Mouse (Mus musculus): Measurements from ENCODE around the gene Trp53i13.

Trp53i13 gene

GRCm38 (mm10) chr11:77507426-77507825 is 8.4 kb downstream of the Trp53i13 start:
- DNase-seq = no peak

DNA sequence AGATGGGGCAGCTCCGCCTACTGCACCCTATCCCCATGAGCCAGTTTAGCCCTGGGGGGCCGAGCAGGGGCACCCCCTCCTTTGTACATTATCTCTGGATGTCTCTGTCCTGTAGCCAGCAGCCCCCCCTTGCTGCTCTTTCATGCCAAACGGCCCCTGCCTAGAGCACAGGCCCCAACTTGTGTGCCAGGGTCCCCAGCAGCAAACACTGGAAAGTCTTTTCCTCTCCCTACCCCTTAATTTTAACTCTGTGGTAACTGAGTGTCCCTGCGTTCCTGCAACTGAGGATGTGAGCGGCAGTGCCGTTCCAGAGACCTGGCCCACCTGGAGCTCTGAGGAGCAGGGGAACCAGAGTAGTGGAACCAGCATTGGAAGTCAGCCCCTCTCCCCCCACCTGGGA is 8.8 kb downstream of the Trp53i13 start:
- DNase-seq = no peak

- DNase-seq = no peak
Measured at GRCm38 (mm10) chr11:77506273-77506672, 9.5 kb downstream of the Trp53i13 start.

DNA sequence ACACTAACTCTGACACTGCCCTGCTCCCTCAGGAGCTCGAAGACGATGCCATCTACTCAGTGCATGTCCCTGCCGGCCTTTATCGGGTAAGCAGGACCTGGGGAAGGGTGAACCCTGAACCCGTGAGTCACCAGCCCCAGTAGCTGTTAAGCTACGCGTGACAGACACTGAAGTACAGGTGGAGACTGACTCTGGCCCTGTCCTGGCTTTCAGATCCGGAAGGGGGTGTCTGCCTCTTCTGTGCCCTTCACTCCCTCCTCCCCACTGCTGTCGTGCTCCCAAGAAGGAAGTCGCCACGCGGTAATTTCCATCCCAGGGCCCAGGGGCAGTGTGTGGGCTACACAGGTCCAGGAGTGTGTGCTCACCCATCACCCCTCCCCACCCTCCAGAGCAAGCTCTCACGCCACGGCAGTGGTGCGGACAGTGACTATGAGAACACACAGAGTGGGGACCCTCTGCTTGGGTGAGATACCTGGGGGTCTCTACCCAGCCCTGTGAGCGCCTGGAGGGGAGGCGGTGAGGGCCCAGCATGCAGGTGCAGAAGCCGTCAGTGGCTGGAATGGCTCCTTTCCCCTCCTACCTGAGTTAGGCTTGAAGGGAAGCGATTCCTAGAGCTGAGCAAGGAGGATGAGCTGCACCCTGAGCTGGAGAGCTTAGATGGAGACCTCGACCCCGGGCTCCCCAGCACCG is 10.3 kb downstream of the Trp53i13 start:
- no peak for DNase-seq

- DNase-seq = no peak
Measured at GRCm38 (mm10) chr11:77504377-77504776, 11.4 kb downstream of the Trp53i13 start.

- DNase-seq = no peak
Measured at GRCm38 (mm10) chr11:77503511-77503910, 12.3 kb downstream of the Trp53i13 start.

DNA sequence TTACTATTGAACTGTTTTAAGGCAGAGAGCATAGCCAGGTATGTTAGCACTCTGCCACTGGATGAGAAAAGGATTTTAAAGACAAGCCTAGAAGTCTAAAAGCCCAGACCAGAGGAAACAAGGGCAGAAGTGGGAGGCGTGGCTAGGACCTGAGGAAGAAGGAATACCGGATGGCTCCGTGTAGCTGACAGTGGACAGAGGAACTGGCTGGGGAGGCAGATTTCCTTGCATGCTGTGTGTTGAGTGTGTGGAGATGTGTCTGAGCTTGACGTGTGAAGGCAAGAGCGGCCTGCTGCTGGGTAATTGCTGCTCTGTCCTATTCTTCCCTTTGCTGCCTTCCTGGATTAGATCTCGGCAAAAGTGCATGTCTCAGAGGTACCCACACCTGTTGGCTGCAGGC is 13.3 kb downstream of the Trp53i13 start:
- DNase-seq = no peak

DNA sequence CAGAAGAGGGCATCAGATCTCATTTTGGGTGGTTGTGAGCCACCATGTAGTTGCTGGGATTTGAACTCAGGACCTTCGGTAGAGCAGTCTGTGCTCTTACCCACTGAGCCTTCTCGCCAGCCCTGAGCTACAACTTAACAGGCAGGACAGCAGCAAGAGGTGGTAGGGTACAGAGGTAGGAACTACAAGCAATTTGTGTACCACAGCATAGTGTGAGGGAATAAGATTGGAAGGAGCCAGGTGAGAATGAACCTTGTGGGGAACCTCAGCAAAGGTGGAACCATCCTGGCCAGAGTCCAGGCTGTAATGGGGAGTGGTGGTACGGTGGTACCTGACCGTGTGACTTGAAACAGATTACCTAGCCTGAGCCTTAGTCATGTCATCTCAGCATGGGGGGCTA is 13.8 kb downstream of the Trp53i13 start:
- DNase-seq = no peak

- DNase-seq = peak; percentile 81 to 83
Measured at GRCm38 (mm10) chr11:77501392-77501791, 14.4 kb downstream of the Trp53i13 start.

GRCm38 (mm10) chr11:77500361-77501325 is 15.1 kb downstream of the Trp53i13 start:
- DNase-seq = no peak

- DNase-seq = no peak
Measured at GRCm38 (mm10) chr11:77499354-77499753, 16.4 kb downstream of the Trp53i13 start.

- DNase-seq = no peak
Measured at GRCm38 (mm10) chr11:77498261-77499139, 17.3 kb downstream of the Trp53i13 start.

- DNase-seq = no peak
Measured at GRCm38 (mm10) chr11:77497851-77498250, 17.9 kb downstream of the Trp53i13 start.

- peak; percentile 72 to 76 for DNase-seq
Measured at GRCm38 (mm10) chr11:77497341-77497756, 18.4 kb downstream of the Trp53i13 start.

- no peak for DNase-seq
Measured at GRCm38 (mm10) chr11:77495507-77495906, 20.3 kb downstream of the Trp53i13 start.

DNA sequence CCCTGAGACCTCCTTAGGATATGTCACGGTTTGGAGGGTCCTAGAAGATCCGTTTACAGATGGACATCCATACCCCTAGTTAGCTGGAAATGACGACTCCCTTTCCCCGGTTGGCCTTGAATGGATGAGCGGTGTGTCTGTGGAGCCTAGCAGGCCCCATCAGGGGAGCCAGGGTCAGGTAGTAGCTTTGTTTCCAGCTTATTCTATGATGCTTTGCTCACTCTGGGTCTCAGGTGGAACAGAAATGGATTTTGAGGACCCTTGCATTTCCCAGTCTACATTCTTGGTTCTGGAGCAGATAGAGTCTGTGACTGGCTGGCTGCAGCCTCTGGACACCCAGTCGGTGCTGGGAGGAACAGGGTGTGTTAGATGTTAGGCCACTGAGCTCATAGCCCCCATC is 21.0 kb downstream of the Trp53i13 start:
- no peak for DNase-seq

GRCm38 (mm10) chr11:77494344-77494676 is 21.5 kb downstream of the Trp53i13 start:
- DNase-seq = no peak

GRCm38 (mm10) chr11:77493512-77494343 is 22.1 kb downstream of the Trp53i13 start, which contains the start of gene Git1:
TSS of gene Git1 (plus strand) at chr11:77493562.
- DNase-seq = peak; percentile 38 to 53

- DNase-seq = peak; percentile 88 to 89
Measured at GRCm38 (mm10) chr11:77492911-77493332, 22.9 kb downstream of the Trp53i13 start.

DNA sequence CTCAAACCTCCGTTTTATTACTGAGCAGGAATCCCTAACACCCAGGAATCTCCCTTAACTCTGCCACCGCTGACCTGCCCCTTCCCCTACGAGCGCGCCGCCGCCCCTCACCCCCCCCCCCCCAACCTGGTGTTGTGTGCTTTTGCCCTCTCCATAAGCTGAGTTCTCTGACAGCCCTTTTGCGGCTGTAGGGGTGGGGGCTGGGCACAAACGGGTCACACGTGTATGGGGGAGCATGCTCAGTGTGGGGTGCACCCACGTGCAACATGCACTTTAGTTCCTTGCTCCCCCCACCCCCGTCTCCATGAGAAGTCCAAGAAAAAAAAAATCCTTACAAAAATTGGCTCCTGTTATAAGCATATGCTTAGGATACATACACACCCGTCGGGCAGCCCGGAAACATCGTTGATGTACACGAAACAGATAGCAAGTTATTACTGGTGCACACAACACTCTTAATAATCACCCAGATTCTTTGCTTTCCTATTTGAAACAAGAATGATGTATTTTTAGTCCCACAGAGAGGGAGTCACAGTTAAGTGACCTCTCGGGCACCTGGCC is 23.4 kb downstream of the Trp53i13 start:
- DNase-seq = peak; percentile 28 to 48

- peak; percentile 36 to 39 for DNase-seq
Measured at GRCm38 (mm10) chr11:77491502-77492291, 24.1 kb downstream of the Trp53i13 start.
